Mouse (Mus musculus) limb, embryonic 12.5 days (tissue): ENCODE measurements at regions not wholly inside any gene's neighbourhood (a gene's known extent, or its start where the extent isn't known, plus 50 kb on each side); places are given as distances from the start of the nearest gene placed in this dataset.

Experiments
- ATAC-seq: fragments of 200-750 bp; cut with Nextera tagmentation; 2 replicates; pipeline ENCODE4 v1.8.0; 2017; ENCODE audit warnings: low read depth, moderate TSS enrichment; ENCODE audit not compliant: insufficient number of reproducible peaks, insufficient read depth, low FRiP score, low TSS enrichment
- H3K27ac ChIP-seq: fragments of 300-500 bp; sonication (generic); 2 replicates; pipeline ENCODE4 v1.5.1; 2016; ENCODE audit warnings: mild to moderate bottlenecking, moderate library complexity
- H3K27me3 ChIP-seq: fragments of 300-500 bp; sonication (generic); 2 replicates; pipeline ENCODE4 v1.6.1; 2016; ENCODE audit warnings: mild to moderate bottlenecking, moderate library complexity
- H3K36me3 ChIP-seq: fragments of 300-500 bp; sonication (generic); 2 replicates; pipeline ENCODE4 v1.6.1; 2016; ENCODE audit warnings: mild to moderate bottlenecking, moderate library complexity
- H3K4me1 ChIP-seq: fragments of 300-500 bp; sonication (generic); replicated peaks from 2 replicates; pipeline ENCODE4 v1.6.1; 2016
- H3K4me2 ChIP-seq: fragments of 300-500 bp; sonication (generic); 2 replicates; pipeline ENCODE4 v1.6.1; 2016; ENCODE audit warnings: mild to moderate bottlenecking, moderate library complexity
- H3K4me3 ChIP-seq: fragments of 300-500 bp; sonication (generic); replicated peaks from 2 replicates; pipeline ENCODE4 v1.5.1; 2016; ENCODE audit warnings: mild to moderate bottlenecking
- H3K9ac ChIP-seq: fragments of 300-500 bp; sonication (generic); replicated peaks from 2 replicates; pipeline ENCODE4 v1.6.1; 2016; ENCODE audit warnings: mild to moderate bottlenecking, moderate library complexity
- H3K9me3 ChIP-seq: fragments of 300-500 bp; sonication (generic); 2 replicates; pipeline ENCODE4 v1.6.1; 2016; ENCODE audit warnings: mild to moderate bottlenecking, moderate library complexity
- WGBS: fragments of 180-500 bp; shearing (Covaris S2); methylation state at CpG from one replicate; pipeline ENCODE4 v1.1.7; 2016; 5-methylcytosine and 5-hydroxymethylcytosine counted together

DNA sequence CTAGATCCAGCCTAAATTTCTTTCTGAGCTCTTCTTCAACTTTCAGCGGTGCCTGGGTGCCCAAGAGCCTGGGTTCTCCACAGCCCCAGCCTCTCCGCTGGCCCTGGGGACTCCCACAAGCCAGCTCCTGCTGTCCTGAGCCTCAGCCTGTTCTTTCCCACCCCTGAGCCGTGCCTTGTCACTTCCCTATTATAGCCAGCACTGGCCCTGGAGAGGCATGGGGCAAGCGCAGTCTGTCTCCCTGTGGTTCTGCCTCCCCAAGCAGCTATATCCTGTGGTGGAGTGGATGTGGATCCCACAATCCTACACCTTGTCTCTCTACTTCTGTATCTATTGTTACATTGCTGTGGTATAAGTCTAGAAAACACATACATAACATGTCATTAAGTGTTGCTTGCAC, 128.6 kb upstream of the Hgf start:
- Histone ChIP-seq H3K4me2 (no peak overlapping the region), H3K27me3 (no peaks in the 10 kb centered on the region), H3K27ac (no peak overlapping the region), H3K4me3 (no peak overlapping the region), H3K9me3 (no peaks in the 10 kb centered on the region), H3K4me1 (no peaks in the 10 kb centered on the region), H3K9ac (no peak overlapping the region), H3K36me3 (no peaks in the 10 kb centered on the region)
- no peak for ATAC-seq
- 81% methylated on average over 4 of the region's 4 CpGs for WGBS

DNA sequence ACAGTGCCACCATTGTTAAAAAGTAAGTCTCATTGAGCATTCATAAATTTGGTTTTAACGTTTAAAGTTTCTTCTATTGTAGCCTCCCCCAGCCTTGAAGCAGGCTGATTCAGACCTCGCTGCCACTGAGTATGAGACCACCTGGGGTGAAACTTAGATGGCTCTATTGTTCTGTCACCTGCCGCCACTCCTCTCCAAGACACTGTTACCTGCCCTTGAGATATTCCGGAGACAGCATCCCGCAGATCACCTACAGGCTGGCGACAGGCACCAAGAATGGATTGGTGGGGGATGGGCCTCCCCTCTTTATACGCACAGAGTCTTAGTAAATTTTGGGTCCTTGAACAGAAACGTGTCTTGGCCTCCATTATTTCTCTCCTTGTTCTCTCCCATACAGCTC, 128.0 kb upstream of the Hgf start:
- Histone ChIP-seq H3K9ac (no peak overlapping the region), H3K27ac (no peak overlapping the region), H3K9me3 (no peaks in the 10 kb centered on the region), H3K4me1 (no peaks in the 10 kb centered on the region), H3K27me3 (no peaks in the 10 kb centered on the region), H3K4me3 (no peak overlapping the region), H3K4me2 (no peak overlapping the region), H3K36me3 (no peaks in the 10 kb centered on the region)
- no peak for ATAC-seq
- WGBS, result 53% methylated on average over 8 of the region's 8 CpGs

DNA sequence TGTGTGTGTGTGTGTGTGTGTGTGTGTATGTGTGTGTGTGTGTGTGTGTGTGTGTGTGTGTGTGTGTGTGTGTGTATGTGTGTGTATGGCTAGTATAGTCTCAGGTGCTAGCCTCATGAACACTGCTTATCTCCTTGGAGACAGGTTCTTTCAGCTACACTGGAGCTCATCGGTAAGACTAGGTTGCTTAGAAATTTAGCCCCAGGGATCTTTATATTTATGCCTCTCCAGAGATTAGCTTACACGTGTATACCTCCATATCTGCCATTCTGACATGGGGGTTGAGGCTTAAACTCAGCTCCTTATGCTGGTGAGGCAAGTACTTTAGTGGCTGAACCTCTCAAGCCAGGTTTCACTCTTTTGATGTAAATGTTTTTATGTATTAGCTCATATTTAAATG, 127.0 kb upstream of the Hgf start:
- Histone ChIP-seq H3K4me2 (no peak overlapping the region), H3K4me1 (no peaks in the 10 kb centered on the region), H3K27me3 (no peaks in the 10 kb centered on the region), H3K4me3 (no peak overlapping the region), H3K9me3 (no peaks in the 10 kb centered on the region), H3K9ac (no peak overlapping the region), H3K27ac (no peak overlapping the region), H3K36me3 (no peaks in the 10 kb centered on the region)
- no peak for ATAC-seq
- WGBS, result 56% methylated on average over 2 of the region's 2 CpGs

DNA sequence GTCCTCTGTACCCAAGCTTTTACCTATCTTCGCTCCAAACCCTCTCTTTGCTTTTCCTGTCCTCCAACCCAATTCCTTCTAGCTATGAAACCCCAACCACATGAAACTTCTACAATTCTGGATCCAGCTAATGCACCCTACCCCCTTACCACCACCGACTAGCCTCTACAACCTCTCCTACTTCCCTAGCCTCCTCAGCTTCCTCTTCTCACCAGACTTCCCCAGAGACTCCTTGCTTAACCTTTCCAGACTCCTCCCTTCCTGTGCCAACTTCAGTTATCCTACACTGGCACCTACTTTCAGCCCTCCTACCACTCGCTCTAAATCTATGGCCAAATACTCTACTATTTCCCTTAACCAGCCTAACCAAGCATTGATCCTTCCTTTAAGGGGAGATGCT, 118.7 kb upstream of the Hgf start:
- Histone ChIP-seq H3K4me2 (no peak overlapping the region), H3K4me1 (no peaks in the 10 kb centered on the region), H3K9me3 (no peaks in the 10 kb centered on the region), H3K27me3 (no peaks in the 10 kb centered on the region), H3K4me3 (no peak overlapping the region), H3K27ac (no peak overlapping the region), H3K36me3 (no peaks in the 10 kb centered on the region), H3K9ac (no peak overlapping the region)
- 83% methylated on average over 3 of the region's 3 CpGs for WGBS
- ATAC-seq, result no peak

DNA sequence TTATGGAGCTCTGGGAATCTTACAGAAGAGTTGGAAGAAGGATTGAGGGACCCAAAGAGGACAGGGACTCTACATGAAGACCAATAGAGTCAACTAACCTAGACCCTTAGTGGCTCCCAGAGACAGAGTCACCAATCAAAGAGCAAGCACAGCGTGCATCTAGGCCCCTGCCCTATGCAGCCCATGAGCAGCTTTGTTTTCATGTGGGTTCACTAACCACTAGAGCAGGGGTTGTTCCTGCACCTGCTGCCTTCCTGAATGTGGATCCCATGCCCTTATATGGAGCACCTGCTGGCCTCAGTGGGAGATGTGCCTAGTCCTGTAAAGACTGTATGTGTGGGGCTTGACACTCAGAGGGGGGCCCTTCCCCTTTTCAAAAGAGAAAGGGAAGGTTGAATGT, 108.2 kb upstream of the Hgf start:
- Histone ChIP-seq H3K4me1 (no peaks in the 10 kb centered on the region), H3K27ac (no peak overlapping the region), H3K27me3 (no peaks in the 10 kb centered on the region), H3K9ac (no peak overlapping the region), H3K36me3 (no peaks in the 10 kb centered on the region), H3K9me3 (no peaks in the 10 kb centered on the region), H3K4me2 (no peak overlapping the region), H3K4me3 (no peak overlapping the region)
- WGBS, result 88% methylated on average over 1 of the region's 1 CpGs
- no peak for ATAC-seq

DNA sequence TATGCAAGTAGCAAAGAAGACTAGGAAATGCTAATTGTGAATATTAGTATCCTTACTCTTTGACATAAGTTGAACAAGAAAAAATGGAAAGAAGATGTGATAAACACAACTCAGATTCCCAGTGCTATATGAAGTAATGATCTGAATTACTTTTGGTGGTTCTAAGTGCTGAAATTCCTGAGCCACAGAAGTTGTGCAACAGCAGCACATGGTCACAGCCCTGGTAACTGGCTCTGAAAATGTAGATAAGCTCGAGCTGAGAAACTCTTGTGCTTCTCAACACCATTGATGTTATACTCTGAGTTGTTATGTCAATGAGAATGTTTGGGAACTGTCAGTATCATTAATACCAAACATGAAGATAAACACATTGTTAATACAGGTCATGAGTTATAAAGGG, 106.3 kb upstream of the Hgf start:
- Histone ChIP-seq H3K4me3 (no peak overlapping the region), H3K27ac (no peak overlapping the region), H3K27me3 (no peaks in the 10 kb centered on the region), H3K4me2 (no peak overlapping the region), H3K9ac (no peak overlapping the region), H3K4me1 (no peaks in the 10 kb centered on the region), H3K9me3 (no peaks in the 10 kb centered on the region), H3K36me3 (no peaks in the 10 kb centered on the region)
- WGBS, result 78% methylated on average over 1 of the region's 1 CpGs
- ATAC-seq, result no peak

DNA sequence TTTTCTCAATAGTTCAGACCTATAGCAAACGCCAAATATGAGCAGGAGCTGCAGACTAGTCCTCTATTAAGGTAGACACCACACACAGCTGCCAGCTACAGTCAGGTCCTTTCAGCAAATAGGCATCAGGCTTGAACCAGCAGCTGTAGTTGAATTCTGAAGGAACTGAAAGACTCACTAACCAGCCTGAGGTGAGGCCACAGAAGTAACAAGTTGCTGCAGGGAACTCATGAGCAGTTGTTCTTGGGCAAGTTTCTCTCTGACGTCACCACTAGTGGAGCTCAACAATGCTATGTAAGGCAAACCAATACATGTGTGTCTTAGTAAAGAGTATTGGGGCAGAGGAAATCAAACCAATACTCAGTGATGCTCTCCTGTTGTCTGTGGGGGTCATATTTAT, 91.5 kb upstream of the Hgf start:
- H3K36me3 ChIP-seq, result no peaks in the 10 kb centered on the region
- WGBS, result 85% methylated on average over 2 of the region's 2 CpGs
- no peak overlapping the region for H3K9ac ChIP-seq
- H3K4me2 ChIP-seq, result no peak overlapping the region
- ATAC-seq, result no peak
- H3K4me1 ChIP-seq, result no peaks in the 10 kb centered on the region
- H3K4me3 ChIP-seq, result no peak overlapping the region
- no peaks in the 10 kb centered on the region for H3K9me3 ChIP-seq
- no peak overlapping the region for H3K27ac ChIP-seq
- H3K27me3 ChIP-seq, result no peaks in the 10 kb centered on the region

DNA sequence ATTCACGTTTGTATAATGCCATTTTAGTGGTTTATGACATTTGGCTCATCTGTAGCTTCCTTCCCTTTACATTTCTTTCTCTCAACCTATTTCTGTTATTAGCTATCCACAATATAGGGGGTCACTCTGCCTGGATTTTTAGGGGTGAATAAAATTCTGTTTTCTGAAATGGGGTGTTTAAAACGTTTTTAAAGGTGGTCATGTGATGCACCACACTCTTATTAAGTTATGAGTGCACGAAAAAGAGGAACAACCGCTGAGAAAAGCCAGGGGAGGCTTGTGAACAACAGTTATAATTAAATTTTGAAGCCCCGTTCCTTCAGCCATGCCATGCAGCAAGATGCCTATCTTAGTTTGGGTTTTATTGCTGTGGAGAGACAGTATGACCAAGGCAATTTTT, 87.0 kb upstream of the Hgf start:
- WGBS, result 63% methylated on average over 5 of the region's 5 CpGs
- no peaks in the 10 kb centered on the region for H3K9me3 ChIP-seq
- H3K9ac ChIP-seq, result no peak overlapping the region
- H3K27ac ChIP-seq, result no peak overlapping the region
- no peak for ATAC-seq
- peaks cover 13% of the 10 kb centered on the region for H3K4me1 ChIP-seq
- no peak overlapping the region for H3K4me3 ChIP-seq
- H3K27me3 ChIP-seq, result no peaks in the 10 kb centered on the region
- H3K36me3 ChIP-seq, result no peaks in the 10 kb centered on the region
- H3K4me2 ChIP-seq, result no peak overlapping the region

DNA sequence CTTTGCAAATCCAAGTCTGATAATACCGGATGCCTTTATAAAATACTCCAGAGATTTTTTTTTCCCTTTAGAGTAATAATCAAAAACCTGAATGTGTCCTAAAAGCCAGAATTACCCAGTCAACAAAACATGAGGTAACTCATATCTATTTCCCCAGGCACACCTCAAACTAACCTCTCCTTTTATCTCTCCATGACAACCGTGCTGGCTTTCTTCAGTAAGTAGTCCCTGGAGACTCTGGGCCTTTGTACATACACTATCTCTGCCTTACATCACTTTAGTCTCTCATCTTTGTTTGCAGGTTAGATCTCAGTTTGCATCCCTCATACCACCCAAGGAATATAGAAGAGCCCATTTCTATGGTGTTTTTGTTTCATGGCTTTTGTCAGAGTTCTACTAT, 84.7 kb upstream of the Hgf start:
- Histone ChIP-seq H3K4me1 (peaks cover 13% of the 10 kb centered on the region), H3K9ac (no peak overlapping the region), H3K4me3 (no peak overlapping the region), H3K4me2 (no peak overlapping the region), H3K27me3 (no peaks in the 10 kb centered on the region), H3K9me3 (no peaks in the 10 kb centered on the region), H3K36me3 (no peaks in the 10 kb centered on the region), H3K27ac (no peak overlapping the region)
- ATAC-seq, result no peak
- 78% methylated on average over 2 of the region's 2 CpGs for WGBS

DNA sequence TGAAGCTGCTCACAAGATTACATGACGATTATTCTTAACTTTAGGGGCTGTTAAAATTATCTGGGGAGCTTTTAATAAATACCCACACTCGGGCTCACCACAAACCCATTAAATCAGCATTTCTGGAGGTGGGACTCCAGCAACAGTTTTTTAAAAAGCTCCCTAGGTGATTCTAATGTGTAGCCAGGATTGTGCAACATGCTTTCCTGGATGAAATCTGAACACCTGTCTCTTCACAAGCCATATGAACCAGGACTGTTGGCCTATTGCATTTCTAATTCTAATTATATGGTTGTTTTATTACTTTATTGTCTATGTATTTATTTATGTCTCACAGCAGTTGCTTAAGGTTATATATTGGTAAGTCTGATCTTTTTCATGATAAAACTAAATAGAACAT, 84.1 kb upstream of the Hgf start:
- 46% methylated on average over 2 of the region's 2 CpGs for WGBS

DNA sequence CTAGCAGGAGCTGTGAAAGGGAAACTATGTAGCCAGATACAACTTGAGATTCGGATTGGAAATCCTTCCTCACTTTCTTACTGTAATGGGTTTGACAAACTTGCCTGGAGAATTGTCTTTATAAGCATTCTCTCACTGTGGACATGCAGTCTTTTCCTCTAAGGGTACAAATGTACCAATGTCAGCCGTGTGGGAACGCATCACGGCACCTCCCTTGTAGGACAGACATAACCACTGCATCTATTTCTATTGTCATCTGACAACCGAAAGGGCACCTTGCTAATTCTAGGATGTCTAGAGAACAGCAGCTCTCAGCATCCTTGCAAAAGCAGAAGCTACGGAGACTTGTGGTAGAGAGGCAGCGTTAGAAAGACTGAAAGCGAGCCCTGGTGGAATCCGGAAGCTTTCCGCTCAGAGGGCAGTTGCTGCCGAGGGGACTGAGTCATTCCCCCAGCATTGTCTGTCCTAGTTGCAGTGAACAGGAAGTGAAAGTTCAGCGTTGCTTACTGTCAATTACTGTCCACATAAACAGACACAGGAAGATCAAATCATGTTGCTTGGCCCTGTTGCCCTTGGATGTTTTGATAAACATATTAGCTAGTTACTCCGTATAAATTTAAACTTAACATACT, 83.5 kb upstream of the Hgf start:
- H3K36me3 ChIP-seq, result no peaks in the 10 kb centered on the region
- no peak overlapping the region for H3K9ac ChIP-seq
- peak overlapping the region; percentile 56; the same call in 1 of the 2 replicates for H3K27ac ChIP-seq
- peak overlapping the region; percentile 26 for H3K4me2 ChIP-seq
- 44% methylated on average over 13 of the region's 13 CpGs for WGBS
- no peaks in the 10 kb centered on the region for H3K9me3 ChIP-seq
- H3K4me1 ChIP-seq, result peaks cover 13% of the 10 kb centered on the region
- no peak overlapping the region for H3K4me3 ChIP-seq
- ATAC-seq, result peak; percentile 40; the same call in 1 of the 2 replicates
- H3K27me3 ChIP-seq, result no peaks in the 10 kb centered on the region

More for the DNA sequence above, 84.1 kb upstream of the Hgf start:
- ATAC-seq, result no peak
- no peak overlapping the region for H3K9ac ChIP-seq
- H3K36me3 ChIP-seq, result no peaks in the 10 kb centered on the region
- H3K4me1 ChIP-seq, result peaks cover 13% of the 10 kb centered on the region
- no peaks in the 10 kb centered on the region for H3K27me3 ChIP-seq
- H3K27ac ChIP-seq, result no peak overlapping the region
- H3K4me3 ChIP-seq, result no peak overlapping the region
- H3K9me3 ChIP-seq, result no peaks in the 10 kb centered on the region
- no peak overlapping the region for H3K4me2 ChIP-seq

DNA sequence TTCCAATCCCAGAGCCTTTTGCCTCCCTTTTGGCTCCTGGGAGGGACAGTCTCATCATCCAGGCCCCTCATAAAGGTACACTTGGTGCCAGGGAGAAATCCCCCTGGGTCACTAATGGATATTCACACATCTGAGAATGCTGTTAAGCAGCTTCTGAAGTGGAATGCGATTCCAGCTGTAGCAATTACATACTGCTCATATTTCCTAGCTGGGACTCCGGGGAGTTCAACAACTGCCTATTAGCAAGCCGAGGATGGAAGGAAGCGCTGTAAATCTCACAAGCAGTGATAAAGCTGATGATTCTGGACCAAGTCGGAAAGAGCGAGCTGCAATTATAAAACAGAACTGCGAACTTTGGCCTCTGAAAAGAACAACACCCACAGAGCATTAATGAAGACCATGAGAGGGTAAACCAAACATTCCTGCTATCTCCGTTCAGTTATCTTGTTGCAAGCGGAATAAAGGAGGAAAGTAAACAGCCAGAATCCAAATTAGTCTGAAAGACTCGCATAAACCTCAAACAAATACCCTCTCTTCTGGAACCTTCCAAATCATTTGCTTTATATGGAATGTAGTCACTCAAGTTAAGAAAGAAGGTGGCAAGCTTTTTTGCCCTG, 82.8 kb upstream of the Hgf start:
- Histone ChIP-seq H3K4me1 (peaks cover 13% of the 10 kb centered on the region), H3K9ac (no peak overlapping the region), H3K27me3 (no peaks in the 10 kb centered on the region), H3K4me3 (no peak overlapping the region), H3K27ac (peak overlapping the region; percentile 56; the same call in 1 of the 2 replicates), H3K36me3 (no peaks in the 10 kb centered on the region), H3K4me2 (peak overlapping the region; percentile 26), H3K9me3 (no peaks in the 10 kb centered on the region)
- ATAC-seq, result no peak; the same call in 1 of the 2 replicates
- 4% methylated on average over 10 of the region's 10 CpGs for WGBS
